Mouse (Mus musculus) T-helper 17 cell (primary cell): ENCODE results near the gene Tmem200b.

Experiments used
- in situ Hi-C, 2 experiments: fragments of 300-600 bp; cut with MboI, MseI; formaldehyde crosslinking; loops; 1 replicate in 1 of 2; 2 replicates in 1 of 2; pipeline ENCODE4 v1.15.1; 2025; ENCODE audit warnings: high pct_unique_total_duplicates in 2 of 2

Tmem200b gene

GRCm38 (mm10) chr4:131921461-131922346 lies at the start of gene Tmem200b:
Gene Tmem200b, plus strand, starts transcription at chr4:131921771.
- in situ Hi-C loops: loop anchor here in 1 of 2 experiments (5.0 kb wide), 1 partner anchor 156 kb away; the partner anchor contains the start of gene Epb41

- in situ Hi-C loops: loop anchor here (10.0 to 25.0 kb wide), 2 partner anchors 1210 to 1338 kb away; partner anchors contain the start of gene Pum1 (in 1 of the 2)
These were observed 48.8 kb upstream of the Tmem200b start for GRCm38 (mm10) chr4:131872672-131873292.

GRCm38 (mm10) chr4:131873293-131874168 lies 48.0 kb upstream of the Tmem200b start, which contains the start of gene Srsf4:
Gene Srsf4, plus strand, starts transcription at chr4:131873617.
- in situ Hi-C loops: loop anchor here (10.0 to 25.0 kb wide), 2 partner anchors 1211 to 1339 kb away; partner anchors contain the start of gene Pum1 (in 1 of the 2)

GRCm38 (mm10) chr4:131874169-131874536 lies 47.4 kb upstream of the Tmem200b start:
- in situ Hi-C loops: loop anchor here (10.0 to 25.0 kb wide), 2 partner anchors 1212 to 1339 kb away; partner anchors contain the start of gene Pum1 (in 1 of the 2)

- in situ Hi-C loops: loop anchor here (10.0 to 25.0 kb wide), 2 partner anchors 1212 to 1340 kb away; partner anchors contain the start of gene Pum1 (in 1 of the 2)
These were observed 47.0 kb upstream of the Tmem200b start for GRCm38 (mm10) chr4:131874567-131874966.

- in situ Hi-C loops: loop anchor here in 1 of 2 experiments (10.0 kb wide), 1 partner anchor 1340 kb away; no protein-coding TSS in a partner anchor
These were observed 46.3 kb upstream of the Tmem200b start for GRCm38 (mm10) chr4:131875242-131875641.

- in situ Hi-C loops: loop anchor here in 1 of 2 experiments (10.0 kb wide), 1 partner anchor 1342 kb away; no protein-coding TSS in a partner anchor
These were observed 44.7 kb upstream of the Tmem200b start for GRCm38 (mm10) chr4:131876836-131877235.

- in situ Hi-C loops: loop anchor here in 1 of 2 experiments (10.0 kb wide), 1 partner anchor 1345 kb away; no protein-coding TSS in a partner anchor
These were observed 41.9 kb upstream of the Tmem200b start for GRCm38 (mm10) chr4:131879692-131880091.

- in situ Hi-C loops: no loop called here
These were observed 40.3 kb upstream of the Tmem200b start for GRCm38 (mm10) chr4:131881306-131881705.

- in situ Hi-C loops: no loop called here
These were observed 38.0 kb upstream of the Tmem200b start for GRCm38 (mm10) chr4:131883571-131883970.

- in situ Hi-C loops: no loop called here
These were observed 36.2 kb upstream of the Tmem200b start for GRCm38 (mm10) chr4:131885376-131885775.

- in situ Hi-C loops: no loop called here
These were observed 33.0 kb upstream of the Tmem200b start for GRCm38 (mm10) chr4:131888564-131888963.

- in situ Hi-C loops: no loop called here
These were observed 30.9 kb upstream of the Tmem200b start for GRCm38 (mm10) chr4:131890692-131891091.

GRCm38 (mm10) chr4:131897109-131897508 lies 24.5 kb upstream of the Tmem200b start:
- in situ Hi-C loops: no loop called here

- in situ Hi-C loops: no loop called here
These were observed 23.8 kb upstream of the Tmem200b start for GRCm38 (mm10) chr4:131897787-131898186.

- in situ Hi-C loops: no loop called here
These were observed 22.9 kb upstream of the Tmem200b start for GRCm38 (mm10) chr4:131898503-131899179.

GRCm38 (mm10) chr4:131899180-131899554 lies 22.4 kb upstream of the Tmem200b start:
- in situ Hi-C loops: no loop called here

- in situ Hi-C loops: no loop called here
These were observed 20.5 kb upstream of the Tmem200b start for GRCm38 (mm10) chr4:131901090-131901489.

- in situ Hi-C loops: no loop called here
These were observed 17.1 kb upstream of the Tmem200b start for GRCm38 (mm10) chr4:131904478-131904877.

- in situ Hi-C loops: no loop called here
These were observed 15.1 kb upstream of the Tmem200b start for GRCm38 (mm10) chr4:131906423-131906822.
